Mouse (Mus musculus) liver, postnatal 0 days (tissue): ENCODE results near the gene Clpsl2.

Source experiments
- CTCF ChIP-seq: sonication (generic); IDR thresholded peaks from 2 replicates; pipeline ENCODE4 v1.5.1; 2016; ENCODE audit warnings: antibody characterized with exemption, low read depth
- EP300 ChIP-seq: IDR thresholded peaks from 2 replicates; pipeline ENCODE4 v1.6.1; 2016; ENCODE audit warnings: antibody characterized with exemption, low read depth, mild to moderate bottlenecking

- no peak for TF ChIP-seq CTCF
- TF ChIP-seq EP300, result no peak
Observed at GRCm38 (mm10) chr17:28500465-28500864, 48.7 kb upstream of the Clpsl2 start.
